13 mouse cellular contexts compared by ENCODE assay signal in the genomic region with DNA sequence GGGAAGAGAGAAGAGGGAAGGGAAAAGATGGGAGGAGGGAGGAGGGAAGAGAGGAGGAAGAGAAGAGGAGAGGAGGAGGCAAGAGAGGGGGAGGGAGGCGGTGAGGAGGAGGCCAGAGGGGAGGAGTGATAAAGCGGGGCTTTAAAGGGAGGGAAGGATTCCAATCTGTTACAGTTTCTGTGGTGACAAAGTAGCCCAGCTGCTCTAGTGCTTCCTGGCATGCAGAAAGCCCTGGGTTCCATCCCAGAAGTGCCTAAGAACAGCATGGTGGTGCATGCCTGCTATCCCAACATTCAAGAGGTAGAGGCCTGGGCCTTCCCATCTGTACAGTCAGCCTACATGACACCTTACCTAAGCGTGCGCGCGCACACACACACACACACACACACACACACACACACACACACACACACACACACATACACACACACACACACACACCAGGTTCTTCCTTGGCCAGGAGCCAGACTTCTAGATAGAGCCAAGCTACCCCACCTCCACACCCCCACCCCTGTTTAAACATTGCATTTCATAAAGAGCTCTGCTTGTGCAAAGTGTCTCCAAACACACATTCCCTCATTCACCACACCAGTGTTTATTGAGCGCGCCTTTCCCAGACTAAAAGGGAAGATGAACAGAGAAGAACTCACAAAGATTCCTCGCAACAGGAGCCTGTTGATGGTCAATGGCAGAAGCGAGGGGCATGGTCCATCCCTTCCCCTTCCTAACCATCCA.
DNase-seq lines count a peak whose midpoint lies in the region; ATAC-seq and TF ChIP-seq lines count a peak whose summit lies in the region.
"Had no signal": no experiment of that assay in that cellular context is flagged by ENCODE, and none has a peak within 500 bp of the region (broad histone marks: within the 10 kb centered on the region; RNA-seq: fewer than 3 reads in every experiment).

No protein-coding gene starts in this region.

- H3K9me3 ChIP-seq in forebrain, embryonic 13.5 days (replicated peaks): no peaks in the 10 kb centered on the region
- no peaks in the 10 kb centered on the region for H3K9me3 ChIP-seq in forebrain, embryonic 12.5 days

- peak; percentile 86 for ATAC-seq in forebrain, embryonic 13.5 days
- no peak for ATAC-seq in forebrain, embryonic 12.5 days (ENCODE audit: low FRiP score)

- no peak for TF ChIP-seq CTCF in left cerebral cortex, adult 2 months (IDR thresholded peaks at IDR 0.05)
- TF ChIP-seq CTCF in layer of hippocampus, adult 2 months (conservative IDR thresholded peaks at IDR 0.05): no peak

- no peaks in the 10 kb centered on the region for H3K36me3 ChIP-seq in forebrain, embryonic 13.5 days (ENCODE audit: poor library complexity, severe bottlenecking)
- no peaks in the 10 kb centered on the region for H3K36me3 ChIP-seq in forebrain, embryonic 12.5 days (replicated peaks)

- peaks cover 18% of the 10 kb centered on the region for H3K4me1 ChIP-seq in forebrain, embryonic 13.5 days
- H3K4me1 ChIP-seq in forebrain, embryonic 12.5 days: 0 out of 2 replicates have a peak, but pooled peaks cover 6% of the 10 kb centered on the region

- peak; percentile 12 to 13 for DNase-seq in left cerebral cortex, postnatal 36 days (ENCODE audit: low spot score in 2 of 2)
- no peak for DNase-seq in left cerebral cortex, adult 2 months (ENCODE audit: extremely low spot score in 1 of 2, low spot score in 2 of 2)
- DNase-seq in brain, adult 2 months (ENCODE audit: low read depth, low spot score): peak; percentile 62
- peak; percentile 42 to 66 for DNase-seq in layer of hippocampus, adult 2 months (ENCODE audit: low spot score in 2 of 2)
- no peak for DNase-seq in adrenal gland, postnatal 14 days
- no peak for DNase-seq in cerebellum, postnatal 14 days
- DNase-seq: adrenal gland, postnatal 36 days; cerebellum, adult 8-10 months; kidney, adult 9 months; spleen, adult 18-20 months; thymus, postnatal 36 days had no signal

- H3K27me3 ChIP-seq in forebrain, embryonic 13.5 days: no peaks in the 10 kb centered on the region
- no peaks in the 10 kb centered on the region for H3K27me3 ChIP-seq in forebrain, embryonic 12.5 days

- 82% methylated on average over 10 of the region's 10 CpGs for WGBS in forebrain, embryonic 13.5 days
- WGBS in forebrain, embryonic 12.5 days: 83% methylated on average over 8 of the region's 10 CpGs

- H3K4me2 ChIP-seq in forebrain, embryonic 13.5 days: no peak overlapping the region
- H3K4me2 ChIP-seq in forebrain, embryonic 12.5 days: no peak overlapping the region

- no peak overlapping the region for H3K27ac ChIP-seq in forebrain, embryonic 13.5 days
- no peak overlapping the region for H3K27ac ChIP-seq in forebrain, embryonic 12.5 days
- no peak overlapping the region for H3K27ac ChIP-seq in left cerebral cortex, adult 2 months
- no peak overlapping the region for H3K27ac ChIP-seq in layer of hippocampus, adult 2 months

- no peak overlapping the region for H3K9ac ChIP-seq in forebrain, embryonic 13.5 days
- no peak overlapping the region for H3K9ac ChIP-seq in forebrain, embryonic 12.5 days

- H3K4me3 ChIP-seq in forebrain, embryonic 13.5 days: no peak overlapping the region
- no peak overlapping the region for H3K4me3 ChIP-seq in forebrain, embryonic 12.5 days (replicated peaks)
- H3K4me3 ChIP-seq in left cerebral cortex, adult 2 months: no peak overlapping the region
- no peak overlapping the region for H3K4me3 ChIP-seq in layer of hippocampus, adult 2 months

- intact Hi-C loops in left cerebral cortex, postnatal 36 days (cut with DNase I): no loop called here
- intact Hi-C loops in left cerebral cortex, adult 2 months (cut with DNase I): no loop called here

Comparison
In these comparisons a context has a peak if more than half of its experiments do, and no peak if none do; other contexts are left out.
1. DNase-seq: peak in left cerebral cortex, postnatal 36 days (2 of 2), brain, adult 2 months (single experiment) and layer of hippocampus, adult 2 months (2 of 2); none in left cerebral cortex, adult 2 months (0 of 2), adrenal gland, postnatal 14 days (single experiment) and cerebellum, postnatal 14 days (0 of 2).